Mouse (Mus musculus) small intestine, adult 2 months (tissue): ENCODE results near the gene Gm27027.

Source experiments
- CTCF ChIP-seq: fragments of 200-500 bp; IDR thresholded peaks from 2 replicates; pipeline ENCODE4 v1.5.1; 2012; ENCODE audit warnings: low read depth, mild to moderate bottlenecking, control low read depth, inconsistent platforms, low read length, moderate library complexity, mixed read lengths; ENCODE audit not compliant: insufficient replicate concordance, insufficient read length; ENCODE audit errors: extremely low read depth
- POLR2A ChIP-seq: fragments of 200-500 bp; IDR thresholded peaks from 2 replicates; pipeline ENCODE4 v1.6.1; 2012; ENCODE audit warnings: low read depth, mild to moderate bottlenecking, control low read depth, inconsistent platforms, low read length, moderate library complexity

DNA sequence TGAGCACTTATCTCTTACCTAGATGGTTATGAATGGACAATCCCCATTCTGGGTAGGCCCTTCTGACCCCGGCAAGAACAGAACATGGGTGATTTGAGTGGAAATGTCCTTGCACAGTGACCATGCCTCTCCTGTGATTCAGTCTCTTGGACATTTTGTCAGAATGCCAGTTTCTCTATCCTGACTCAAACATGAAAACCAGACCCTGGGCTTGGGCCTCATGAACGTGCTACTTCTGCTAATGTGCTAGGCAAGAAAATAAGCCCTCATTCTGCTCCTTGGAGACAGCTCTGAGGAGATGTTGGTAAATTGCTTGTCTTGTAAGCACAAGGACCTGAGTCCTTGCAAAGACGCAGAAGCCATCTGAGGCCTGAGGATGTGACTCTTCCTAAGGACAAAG is 77.1 kb downstream of the Gm27027 start:
- no peak for TF ChIP-seq CTCF
- TF ChIP-seq POLR2A = no peak
